Mouse (Mus musculus) midbrain, embryonic 10.5 days (tissue): ENCODE measurements at regions not wholly inside any gene's neighbourhood (a gene's known extent, or its start where the extent isn't known, plus 50 kb on each side); places are given as distances from the start of the nearest gene placed in this dataset.
"Not testable (repeated sequence)": the region's sequence is repeated elsewhere in the genome, so short reads cannot be mapped to it uniquely, and the experiment has no call there.

Source experiments
- DNase-seq: peaks from one replicate; pipeline ENCODE4 v3.0.0-alpha.2; 2017; ENCODE audit warnings: low spot score
- H3K27ac ChIP-seq: fragments of 300-500 bp; sonication (generic); replicated peaks from 2 replicates; pipeline ENCODE4 v1.5.1; 2016; ENCODE audit warnings: mild to moderate bottlenecking
- H3K27me3 ChIP-seq: fragments of 300-500 bp; sonication (generic); 2 replicates; pipeline ENCODE4 v1.6.1; 2016; ENCODE audit warnings: low read depth, mild to moderate bottlenecking; ENCODE audit not compliant: poor library complexity, severe bottlenecking
- H3K36me3 ChIP-seq: fragments of 300-500 bp; sonication (generic); 2 replicates; pipeline ENCODE4 v1.6.1; 2016; ENCODE audit warnings: mild to moderate bottlenecking, moderate library complexity
- H3K4me1 ChIP-seq: fragments of 300-500 bp; sonication (generic); 2 replicates; pipeline ENCODE4 v1.6.1; 2016
- H3K4me3 ChIP-seq: fragments of 300-500 bp; sonication (generic); 2 replicates; pipeline ENCODE4 v1.5.1; 2016; ENCODE audit warnings: mild to moderate bottlenecking, moderate library complexity
- H3K9me3 ChIP-seq: fragments of 300-500 bp; sonication (generic); replicated peaks from 2 replicates; pipeline ENCODE4 v1.6.1; 2016; ENCODE audit warnings: mild to moderate bottlenecking
- WGBS: fragments of 180-500 bp; shearing (Covaris S2); methylation state at CpG from one replicate; pipeline ENCODE4 v1.1.7; 2016; 5-methylcytosine and 5-hydroxymethylcytosine counted together

DNA sequence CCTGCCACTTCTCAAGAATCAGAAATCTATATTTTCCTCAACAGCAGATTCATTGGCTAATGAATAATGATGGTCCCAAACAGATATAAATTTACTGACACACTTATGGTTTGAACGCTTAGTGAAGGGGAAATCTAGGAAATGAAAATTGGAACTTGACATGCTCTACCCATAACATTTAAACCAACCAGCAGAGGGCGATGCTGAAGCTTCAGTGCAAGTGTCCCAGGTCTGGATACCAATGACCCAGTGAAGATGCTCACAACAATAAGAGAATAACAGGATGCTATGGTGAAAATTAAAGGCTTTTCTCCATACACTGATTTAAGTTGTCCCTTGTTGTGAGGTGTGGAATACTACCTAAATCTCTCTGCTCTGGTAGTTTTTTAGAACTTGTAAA lies 236.0 kb upstream of the Rorb start:
- Histone ChIP-seq H3K9me3 (no peaks in the 10 kb centered on the region), H3K27ac (no peak overlapping the region), H3K27me3 (no peaks in the 10 kb centered on the region), H3K4me3 (no peak overlapping the region), H3K4me1 (no peaks in the 10 kb centered on the region), H3K36me3 (no peaks in the 10 kb centered on the region)
- no peak for DNase-seq
- WGBS, result 46% methylated on average over 2 of the region's 2 CpGs

DNA sequence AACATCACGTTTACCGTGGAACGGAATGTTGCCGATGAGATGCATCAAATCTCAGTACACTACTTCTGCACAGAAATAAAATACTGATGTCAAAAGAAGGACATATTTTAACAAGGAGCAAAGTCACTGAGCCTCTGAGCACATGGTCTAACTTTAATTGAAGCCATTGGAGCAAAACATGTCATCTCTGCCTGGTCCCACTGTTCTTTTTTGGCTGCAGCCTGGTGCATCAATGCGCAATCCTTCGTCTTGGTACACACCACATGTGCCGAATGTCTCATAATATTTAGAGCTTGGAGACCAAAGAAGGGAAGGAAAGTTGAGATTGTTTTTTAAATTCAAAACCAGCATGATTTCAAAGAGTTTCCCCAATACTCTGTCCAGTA lies 233.4 kb upstream of the Rorb start:
- no peak overlapping the region for H3K4me3 ChIP-seq
- H3K4me1 ChIP-seq, result no peaks in the 10 kb centered on the region
- H3K27me3 ChIP-seq, result no peaks in the 10 kb centered on the region
- H3K27ac ChIP-seq, result no peak overlapping the region
- WGBS, result 91% methylated on average over 7 of the region's 7 CpGs
- DNase-seq, result no peak
- H3K9me3 ChIP-seq, result no peaks in the 10 kb centered on the region
- H3K36me3 ChIP-seq, result no peaks in the 10 kb centered on the region

DNA sequence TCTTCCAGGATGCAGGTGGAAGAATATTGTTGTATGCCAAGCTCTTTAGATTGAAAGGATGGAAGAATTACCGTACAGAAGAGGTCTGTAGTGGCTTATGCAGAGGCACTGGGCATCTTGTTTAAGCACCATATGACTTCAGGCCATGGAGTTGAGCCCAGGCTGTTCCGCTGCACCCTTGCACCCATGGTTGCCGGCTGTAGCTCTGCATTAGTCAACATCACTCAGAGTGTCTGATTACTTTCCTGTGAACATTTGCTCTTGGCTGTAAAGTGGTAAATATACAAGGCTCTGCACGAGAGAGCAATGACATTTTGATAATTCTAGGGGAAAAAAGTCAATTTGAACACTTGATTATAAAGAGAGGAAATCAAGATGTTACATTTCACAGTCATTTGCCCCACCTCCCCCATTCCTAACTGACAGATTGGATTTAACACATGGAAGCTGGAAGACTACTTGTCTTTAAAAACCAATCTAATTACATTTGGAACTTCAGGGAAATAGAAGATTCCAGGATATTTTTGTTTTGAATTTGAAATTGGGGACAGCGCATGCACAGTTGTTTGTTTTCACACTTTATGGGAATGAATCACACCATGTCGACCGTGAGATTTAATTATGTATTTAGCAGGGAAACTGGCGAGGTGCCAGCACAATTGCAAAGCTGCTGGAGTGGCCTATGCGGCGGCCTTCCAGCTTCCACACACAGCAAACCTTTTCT lies 232.9 kb upstream of the Rorb start:
- Histone ChIP-seq H3K4me3 (no peak overlapping the region), H3K4me1 (no peaks in the 10 kb centered on the region), H3K27ac (no peak overlapping the region), H3K27me3 (no peaks in the 10 kb centered on the region), H3K9me3 (no peaks in the 10 kb centered on the region), H3K36me3 (no peaks in the 10 kb centered on the region)
- DNase-seq, result no peak
- 82% methylated on average over 10 of the region's 10 CpGs for WGBS

DNA sequence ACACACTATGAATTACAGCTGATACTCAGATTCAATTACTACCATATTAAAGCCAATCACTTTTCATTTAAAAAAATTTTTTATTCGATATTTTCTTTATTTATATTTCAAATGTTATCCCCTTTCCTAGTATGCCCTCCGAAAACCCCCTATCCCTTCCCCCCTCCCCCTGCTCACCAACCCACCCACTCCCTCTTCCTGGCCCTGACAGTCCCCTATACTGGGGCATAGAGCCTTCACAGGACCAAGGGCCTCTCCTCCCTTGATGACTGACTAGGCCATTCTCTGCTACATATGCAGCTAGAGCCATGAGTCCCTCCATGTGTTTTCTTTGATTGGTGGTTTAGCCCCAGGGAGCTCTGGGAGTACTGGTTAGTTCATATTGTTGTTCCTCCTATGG lies 196.1 kb upstream of the Rorb start:
- H3K27ac ChIP-seq, H3K27me3 ChIP-seq, H3K9me3 ChIP-seq, H3K36me3 ChIP-seq, H3K4me1 ChIP-seq, H3K4me3 ChIP-seq, DNase-seq: not testable (repeated sequence)
- WGBS, result 91% methylated on average over 2 of the region's 2 CpGs

DNA sequence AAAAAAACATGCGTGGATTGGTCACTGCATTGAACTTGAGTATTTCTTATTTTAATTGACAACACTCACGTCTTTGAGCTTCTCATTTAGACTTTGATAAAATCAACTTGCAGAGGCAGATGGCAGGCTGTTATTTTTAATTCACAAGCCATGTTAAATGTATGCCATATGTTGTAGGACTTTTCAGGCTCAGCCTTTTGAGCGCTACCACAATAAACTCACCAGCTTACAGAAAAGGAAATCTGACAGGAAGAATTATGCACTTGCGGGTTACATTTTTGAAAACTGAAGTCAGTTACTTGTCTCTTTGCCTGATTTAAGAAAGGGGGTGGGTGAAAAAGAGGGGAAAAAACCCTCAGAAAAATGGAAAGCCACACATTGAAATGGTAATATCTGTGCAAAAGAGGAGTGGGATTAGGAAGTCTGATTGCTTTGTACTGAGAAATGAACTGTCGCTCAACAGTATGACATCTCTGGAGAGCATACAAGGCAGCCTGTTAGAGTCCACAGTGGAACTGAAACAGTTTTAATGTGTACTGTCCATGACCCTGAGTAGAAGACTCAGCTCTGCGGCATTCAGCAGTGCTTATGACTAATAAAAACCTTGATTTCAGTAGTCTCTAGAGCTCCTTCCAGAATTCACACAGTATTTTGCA lies 195.6 kb upstream of the Rorb start:
- H3K4me1 ChIP-seq, result peaks cover 4% of the 10 kb centered on the region; the same call in 1 of the 2 replicates
- no peaks in the 10 kb centered on the region for H3K9me3 ChIP-seq
- WGBS, result 87% methylated on average over 6 of the region's 6 CpGs
- no peaks in the 10 kb centered on the region for H3K36me3 ChIP-seq
- no peaks in the 10 kb centered on the region for H3K27me3 ChIP-seq
- H3K27ac ChIP-seq, result no peak overlapping the region
- H3K4me3 ChIP-seq, result no peak overlapping the region
- no peak for DNase-seq

DNA sequence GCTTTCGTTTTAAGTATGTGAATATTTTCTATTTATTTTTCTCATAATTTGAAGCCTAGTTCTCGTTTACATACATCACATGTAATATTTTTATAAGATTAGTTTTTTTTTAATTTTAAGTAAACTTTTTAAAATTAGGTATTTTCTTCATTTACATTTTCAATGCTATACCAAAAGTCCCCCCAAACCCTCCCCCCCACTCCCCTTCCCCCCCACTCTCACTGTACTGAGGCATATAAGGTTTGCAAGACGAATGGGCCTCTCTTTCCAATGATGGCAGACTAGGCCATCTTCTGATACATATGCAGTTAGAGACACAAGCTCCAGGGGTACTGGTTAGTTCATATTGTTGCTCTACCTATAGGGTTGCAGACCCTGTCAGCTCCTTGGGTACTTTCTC lies 174.9 kb upstream of the Rorb start:
- not testable (repeated sequence) for H3K27ac ChIP-seq, H3K36me3 ChIP-seq, H3K4me3 ChIP-seq, H3K4me1 ChIP-seq, H3K27me3 ChIP-seq, H3K9me3 ChIP-seq, DNase-seq
- 92% methylated on average over 3 of the region's 3 CpGs for WGBS

DNA sequence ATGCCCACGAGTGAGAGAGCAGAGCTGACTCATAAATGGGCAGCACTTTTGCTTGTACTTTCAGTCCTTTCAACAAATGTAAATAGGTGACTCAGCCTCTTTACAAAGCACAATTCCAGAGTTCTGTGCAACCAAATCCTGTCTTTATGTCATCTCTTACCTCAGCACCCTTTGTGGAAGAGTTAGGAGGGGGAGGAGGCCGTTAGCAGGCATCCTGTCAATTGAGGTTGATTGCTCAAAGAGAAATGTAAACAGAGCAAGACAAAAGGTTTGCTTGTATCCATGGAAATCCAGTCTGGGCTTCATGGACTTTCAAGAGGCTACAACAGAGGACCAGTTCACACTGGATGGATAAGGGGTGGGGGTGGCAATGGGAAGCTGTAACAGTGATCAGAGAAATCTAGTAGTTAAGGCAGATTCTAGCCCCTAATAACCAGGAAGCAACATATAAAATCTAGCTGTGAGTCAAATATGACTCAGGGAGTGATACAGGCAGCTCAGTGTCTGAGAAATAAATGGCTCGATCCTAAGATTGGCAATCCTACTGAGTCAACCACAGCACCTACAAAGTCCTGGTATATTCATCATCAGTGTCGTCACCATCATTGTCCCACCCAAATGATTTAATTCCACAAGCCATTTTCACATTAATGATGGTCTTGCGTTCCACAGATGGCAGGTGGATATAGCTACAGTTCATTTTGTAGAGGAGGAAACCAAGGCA lies 136.0 kb upstream of the Rorb start:
- WGBS, result 54% methylated on average over 5 of the region's 5 CpGs
- DNase-seq, result peak; percentile 29
- Histone ChIP-seq H3K4me1 (peaks cover 14% of the 10 kb centered on the region), H3K36me3 (no peaks in the 10 kb centered on the region), H3K9me3 (no peaks in the 10 kb centered on the region), H3K27me3 (no peaks in the 10 kb centered on the region), H3K27ac (peak overlapping the region; percentile 63), H3K4me3 (no peak overlapping the region)

DNA sequence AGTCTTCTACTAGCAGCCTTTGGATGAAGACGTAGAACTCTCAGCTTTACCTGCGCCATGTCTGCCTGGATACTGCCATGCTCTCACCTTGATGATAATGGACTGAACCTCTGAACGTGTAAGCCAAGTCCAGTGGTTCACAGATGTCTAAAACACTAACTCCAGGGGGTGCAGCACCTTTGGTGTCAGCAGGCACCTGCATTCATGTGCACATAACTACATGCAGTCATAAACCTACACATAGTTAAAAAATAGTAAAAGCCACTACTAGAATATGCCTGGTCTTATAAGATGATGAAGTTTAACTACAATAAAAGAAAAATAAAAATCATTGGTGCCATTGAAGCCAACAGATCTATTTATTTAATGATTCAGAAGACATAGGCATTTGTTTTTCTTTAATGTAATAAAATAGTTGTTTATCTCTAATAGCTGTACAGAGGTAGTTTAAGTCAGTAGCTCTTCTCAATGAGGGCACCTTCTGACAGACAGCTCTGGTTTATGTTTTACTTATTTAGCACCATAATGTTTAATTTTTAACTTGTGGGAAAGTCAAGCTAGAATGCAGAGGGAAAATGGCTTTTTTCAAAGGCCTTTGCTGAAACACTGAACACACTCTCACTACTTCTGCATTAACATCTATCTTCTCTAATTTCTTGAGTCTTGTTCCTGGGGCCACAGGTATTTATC lies 118.5 kb upstream of the Rorb start:
- WGBS, result 82% methylated on average over 3 of the region's 3 CpGs
- Histone ChIP-seq H3K27me3 (no peaks in the 10 kb centered on the region), H3K4me1 (no peaks in the 10 kb centered on the region), H3K27ac (no peak overlapping the region), H3K4me3 (no peak overlapping the region), H3K9me3 (no peaks in the 10 kb centered on the region), H3K36me3 (no peaks in the 10 kb centered on the region)
- no peak for DNase-seq

DNA sequence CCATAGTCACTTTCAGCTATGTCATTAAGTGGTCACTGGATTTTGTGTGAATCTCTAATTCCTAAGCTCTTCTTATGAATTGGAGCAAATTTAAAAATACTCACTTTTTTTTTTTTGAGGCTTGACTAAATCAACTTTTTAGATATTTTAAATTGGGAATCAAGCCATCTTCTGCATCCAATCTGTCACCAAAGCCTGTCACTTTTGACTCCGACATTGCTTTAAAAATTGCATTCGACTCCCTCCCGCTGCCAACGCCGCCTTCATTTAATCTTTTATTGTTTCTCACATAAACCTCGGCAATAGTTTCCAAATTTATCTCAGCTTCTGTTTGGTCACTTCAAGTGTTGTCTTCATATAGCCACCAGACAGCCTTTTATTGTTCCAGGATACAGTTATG lies 109.8 kb upstream of the Rorb start:
- 93% methylated on average over 6 of the region's 6 CpGs for WGBS
- Histone ChIP-seq H3K9me3 (no peaks in the 10 kb centered on the region), H3K4me1 (no peaks in the 10 kb centered on the region), H3K27me3 (no peaks in the 10 kb centered on the region), H3K36me3 (no peaks in the 10 kb centered on the region), H3K4me3 (no peak overlapping the region), H3K27ac (no peak overlapping the region)
- DNase-seq, result no peak

DNA sequence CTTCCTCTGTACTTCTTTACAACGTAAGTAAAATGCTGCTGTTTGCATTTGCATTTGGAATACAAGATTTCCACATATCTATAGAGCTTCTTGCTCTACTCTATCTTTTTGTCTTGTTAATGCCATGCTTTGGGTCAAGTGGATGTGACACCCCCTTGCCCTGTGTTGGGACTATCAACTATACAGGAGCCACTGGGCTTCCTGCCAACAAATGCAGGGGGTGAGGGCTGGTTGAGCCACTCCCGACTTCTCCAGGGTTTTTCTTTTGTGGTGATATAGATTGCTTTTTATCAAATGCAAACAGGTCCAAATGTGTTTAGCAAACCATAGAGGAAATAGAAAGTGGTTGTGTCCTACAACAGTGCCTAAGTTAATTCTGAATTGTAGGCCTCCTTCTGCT lies 108.4 kb upstream of the Rorb start:
- WGBS, result 90% methylated on average over 2 of the region's 2 CpGs
- Histone ChIP-seq H3K4me1 (no peaks in the 10 kb centered on the region), H3K27ac (no peak overlapping the region), H3K9me3 (no peaks in the 10 kb centered on the region), H3K4me3 (no peak overlapping the region), H3K27me3 (no peaks in the 10 kb centered on the region), H3K36me3 (no peaks in the 10 kb centered on the region)
- DNase-seq, result no peak

DNA sequence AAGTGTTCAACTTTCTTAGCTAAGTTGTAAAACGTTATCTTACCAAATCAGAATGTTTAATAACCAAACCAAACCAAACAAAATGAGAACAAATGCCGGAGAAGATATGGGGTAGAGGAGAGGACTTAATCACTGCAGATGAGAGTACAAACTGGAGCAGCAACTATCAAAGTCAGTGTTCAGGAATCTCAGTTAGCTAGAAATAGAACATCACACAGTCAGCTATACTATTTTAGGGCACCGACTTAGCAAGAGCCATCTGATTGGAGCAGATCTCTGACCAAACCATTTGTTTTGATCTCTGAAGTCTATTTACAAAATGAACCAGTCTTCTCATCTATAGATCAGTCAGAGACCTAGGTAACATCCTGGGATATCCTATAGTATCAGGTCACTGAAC lies 107.7 kb upstream of the Rorb start:
- H3K27ac ChIP-seq, result no peak overlapping the region
- H3K4me1 ChIP-seq, result no peaks in the 10 kb centered on the region
- H3K36me3 ChIP-seq, result no peaks in the 10 kb centered on the region
- no peak for DNase-seq
- no peaks in the 10 kb centered on the region for H3K27me3 ChIP-seq
- no peaks in the 10 kb centered on the region for H3K9me3 ChIP-seq
- no peak overlapping the region for H3K4me3 ChIP-seq
- WGBS, result 78% methylated on average over 3 of the region's 3 CpGs

DNA sequence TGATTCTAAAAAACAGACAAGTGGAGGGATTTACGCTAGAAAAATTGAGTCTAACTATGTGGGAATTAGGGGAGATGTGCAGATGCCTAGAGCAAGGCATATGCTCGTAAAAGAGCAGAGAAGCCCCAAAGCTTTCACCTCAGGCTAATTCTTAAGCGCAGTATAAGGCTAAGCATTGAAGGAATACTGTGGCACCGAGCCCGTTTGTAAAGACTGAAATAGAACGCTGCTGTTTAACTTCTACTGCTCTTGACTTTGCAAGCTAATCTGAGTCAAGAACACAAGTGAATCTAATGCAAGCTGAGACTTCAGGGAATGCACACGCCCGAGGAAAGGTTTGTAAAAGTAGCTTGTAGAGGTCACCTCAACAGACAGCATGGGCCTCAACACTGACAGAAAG lies 88.5 kb upstream of the Rorb start:
- H3K36me3 ChIP-seq, result no peaks in the 10 kb centered on the region
- no peaks in the 10 kb centered on the region for H3K9me3 ChIP-seq
- no peak for DNase-seq
- H3K4me3 ChIP-seq, result no peak overlapping the region
- H3K4me1 ChIP-seq, result no peaks in the 10 kb centered on the region
- no peak overlapping the region for H3K27ac ChIP-seq
- no peaks in the 10 kb centered on the region for H3K27me3 ChIP-seq
- WGBS, result 87% methylated on average over 8 of the region's 8 CpGs

DNA sequence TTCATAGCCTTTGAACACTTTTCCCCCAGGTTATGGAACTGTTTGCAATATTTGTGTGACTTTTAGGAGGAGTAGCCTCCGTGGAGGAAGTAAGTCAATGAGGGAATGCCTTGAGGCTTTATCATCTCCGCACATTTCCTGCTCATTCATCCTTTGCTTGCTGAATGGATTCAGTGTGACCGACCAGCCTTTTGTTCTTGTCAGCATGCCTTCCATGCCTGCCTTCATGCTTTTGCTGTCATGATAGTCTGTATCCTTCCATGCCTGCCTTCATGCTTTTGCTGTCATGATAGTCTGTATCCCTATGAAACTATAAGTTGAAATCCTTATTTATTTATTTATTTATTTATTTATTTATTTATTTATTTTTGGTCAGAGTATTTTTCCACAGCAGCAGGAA lies 87.8 kb upstream of the Rorb start:
- Histone ChIP-seq H3K36me3 (no peaks in the 10 kb centered on the region), H3K27ac (no peak overlapping the region), H3K4me1 (no peaks in the 10 kb centered on the region), H3K4me3 (no peak overlapping the region), H3K9me3 (no peaks in the 10 kb centered on the region), H3K27me3 (no peaks in the 10 kb centered on the region)
- WGBS, result 44% methylated on average over 3 of the region's 3 CpGs
- DNase-seq, result no peak
